Mouse (Mus musculus) heart, embryonic 11.5 days (tissue): Measurements from ENCODE around the gene Sdk1. TPM values are rescaled to one million over a fixed set of nuclear protein-coding genes. Genes with fewer than 3 reads are reported as not detected.
A peak's percentile ranks its signal among the peaks of the same experiment; 100 is the strongest.

Source experiments
- ATAC-seq: fragments of 200-750 bp; cut with Nextera tagmentation; replicated peaks from 2 replicates; pipeline ENCODE4 v1.8.0; 2017; ENCODE audit warnings: moderate library complexity; ENCODE audit not compliant: insufficient number of reproducible peaks, low FRiP score, low TSS enrichment
- H3K27ac ChIP-seq: fragments of 300-500 bp; sonication (generic); 2 replicates; pipeline ENCODE4 v1.5.1; 2014; ENCODE audit warnings: mild to moderate bottlenecking, low read depth, low read length
- H3K27me3 ChIP-seq: fragments of 300-500 bp; sonication (generic); 2 replicates; pipeline ENCODE4 v1.6.1; 2014; ENCODE audit warnings: mild to moderate bottlenecking, low read length, mixed read lengths; ENCODE audit not compliant: control insufficient read depth, insufficient read depth
- H3K36me3 ChIP-seq: fragments of 300-500 bp; sonication (generic); 2 replicates; pipeline ENCODE4 v1.6.1; 2014; ENCODE audit warnings: mild to moderate bottlenecking, low read length, moderate library complexity, mixed read lengths; ENCODE audit not compliant: control insufficient read depth, insufficient read depth
- H3K4me1 ChIP-seq: fragments of 300-500 bp; sonication (generic); 2 replicates; pipeline ENCODE4 v1.6.1; 2014; ENCODE audit warnings: low read length; ENCODE audit not compliant: control insufficient read depth, insufficient read depth
- H3K4me2 ChIP-seq: fragments of 300-500 bp; sonication (generic); 2 replicates; pipeline ENCODE4 v1.6.1; 2014; ENCODE audit warnings: mild to moderate bottlenecking, moderate library complexity
- H3K4me3 ChIP-seq: fragments of 300-500 bp; sonication (generic); 2 replicates; pipeline ENCODE4 v1.5.1; 2014; ENCODE audit warnings: low read depth, low read length
- H3K9ac ChIP-seq: fragments of 300-500 bp; sonication (generic); 2 replicates; pipeline ENCODE4 v1.6.1; 2014; ENCODE audit warnings: mild to moderate bottlenecking, low read depth, low read length, moderate library complexity
- H3K9me3 ChIP-seq: fragments of 300-500 bp; sonication (generic); replicated peaks from 2 replicates; pipeline ENCODE4 v1.6.1; 2016; ENCODE audit warnings: low read length; ENCODE audit not compliant: control insufficient read depth
- WGBS: fragments of 180-500 bp; shearing (Covaris S2); extraction: QIAGEN DNeasy Blood & Tissue Kit; methylation state at CpG from one replicate; pipeline ENCODE4 v1.1.7; 2014; ENCODE audit not compliant: insufficient replicate concordance; 5-methylcytosine and 5-hydroxymethylcytosine counted together
- polyA plus RNA-seq: library from polyadenylated mRNA; unstranded; fragments of >200 nt; fragmentation: Nextera tagmentation; extraction: Ambion mirVana; gene quantifications from 2 replicates; pipeline ENCODE4 v1.2.1, GENCODE M21; 2014

The Sdk1 gene
- polyA plus RNA-seq, 1 experiment from 2014 or later = 3.1 TPM

- Histone ChIP-seq H3K4me3 (no peak overlapping the region), H3K27ac (no peak overlapping the region; the same call in 1 of the 2 replicates), H3K36me3 (no peaks in the 10 kb centered on the region), H3K9me3 (no peaks in the 10 kb centered on the region), H3K27me3 (no peaks in the 10 kb centered on the region), H3K9ac (no peak overlapping the region), H3K4me2 (no peak overlapping the region), H3K4me1 (peaks cover 6% of the 10 kb centered on the region)
- ATAC-seq = 0 out of 2 replicates have a peak, but pooled peaks have one; percentile 52
- WGBS = 24% methylated on average over 3 of the region's 3 CpGs
Measured at GRCm38 (mm10) chr5:142010189-142010588, 768.9 kb downstream of the Sdk1 start.

- no peaks in the 10 kb centered on the region for H3K9me3 ChIP-seq
- no peak for ATAC-seq
- H3K9ac ChIP-seq = no peak overlapping the region
- no peaks in the 10 kb centered on the region for H3K36me3 ChIP-seq
- no peak overlapping the region for H3K27ac ChIP-seq
- H3K27me3 ChIP-seq = no peaks in the 10 kb centered on the region
- no peak overlapping the region for H3K4me2 ChIP-seq
- H3K4me3 ChIP-seq = no peak overlapping the region
- 88% methylated on average over 7 of the region's 7 CpGs for WGBS
- no peaks in the 10 kb centered on the region for H3K4me1 ChIP-seq
Measured at GRCm38 (mm10) chr5:142017001-142017400, 775.7 kb downstream of the Sdk1 start.

DNA sequence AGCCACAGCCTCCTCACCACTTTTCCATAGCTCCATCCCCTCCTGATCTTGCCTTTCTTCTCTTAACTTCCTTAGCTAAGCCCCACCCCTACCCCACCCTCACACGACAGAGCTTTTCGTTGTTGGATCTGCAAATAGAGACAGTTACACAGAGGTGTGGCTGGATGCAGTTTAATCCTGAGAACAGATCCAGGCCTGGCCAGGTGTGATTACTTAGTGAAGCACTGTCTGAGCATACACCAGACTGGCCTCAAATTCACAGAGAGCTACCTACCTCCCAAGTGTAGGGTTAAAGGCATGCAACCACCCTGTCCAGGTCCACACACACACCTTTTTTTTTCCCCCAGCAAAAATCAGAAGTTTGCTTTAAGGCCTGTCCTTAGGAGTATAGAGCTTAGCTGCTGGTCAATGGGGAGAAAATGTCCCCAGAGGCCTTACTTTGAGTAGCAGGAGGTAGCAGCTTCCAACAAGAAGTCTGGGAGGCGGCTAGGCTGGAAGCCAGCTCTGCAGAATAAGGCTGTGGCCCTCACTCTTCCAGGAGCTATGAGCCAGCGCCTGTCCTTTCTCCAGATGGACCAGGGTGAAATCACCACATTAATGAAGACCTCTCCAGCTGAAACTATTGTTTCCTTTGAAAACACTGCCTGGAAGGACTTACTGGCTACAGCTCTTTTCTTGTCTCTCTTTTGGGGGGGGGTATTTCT, 781.7 kb downstream of the Sdk1 start:
- ATAC-seq = no peak
- no peak overlapping the region for H3K9ac ChIP-seq
- H3K27me3 ChIP-seq = no peaks in the 10 kb centered on the region
- H3K4me2 ChIP-seq = no peak overlapping the region
- H3K9me3 ChIP-seq = no peaks in the 10 kb centered on the region
- H3K36me3 ChIP-seq = no peaks in the 10 kb centered on the region
- H3K4me3 ChIP-seq = no peak overlapping the region
- H3K4me1 ChIP-seq = no peaks in the 10 kb centered on the region
- H3K27ac ChIP-seq = no peak overlapping the region
- 69% methylated on average over 4 of the region's 4 CpGs for WGBS

- ATAC-seq = no peak
- Histone ChIP-seq H3K36me3 (no peaks in the 10 kb centered on the region), H3K27me3 (no peaks in the 10 kb centered on the region), H3K4me3 (no peak overlapping the region), H3K27ac (no peak overlapping the region), H3K4me1 (no peaks in the 10 kb centered on the region), H3K9me3 (no peaks in the 10 kb centered on the region), H3K4me2 (no peak overlapping the region), H3K9ac (no peak overlapping the region)
- 67% methylated on average over 12 of the region's 12 CpGs for WGBS
Measured at GRCm38 (mm10) chr5:142024448-142024847, 783.2 kb downstream of the Sdk1 start.

DNA sequence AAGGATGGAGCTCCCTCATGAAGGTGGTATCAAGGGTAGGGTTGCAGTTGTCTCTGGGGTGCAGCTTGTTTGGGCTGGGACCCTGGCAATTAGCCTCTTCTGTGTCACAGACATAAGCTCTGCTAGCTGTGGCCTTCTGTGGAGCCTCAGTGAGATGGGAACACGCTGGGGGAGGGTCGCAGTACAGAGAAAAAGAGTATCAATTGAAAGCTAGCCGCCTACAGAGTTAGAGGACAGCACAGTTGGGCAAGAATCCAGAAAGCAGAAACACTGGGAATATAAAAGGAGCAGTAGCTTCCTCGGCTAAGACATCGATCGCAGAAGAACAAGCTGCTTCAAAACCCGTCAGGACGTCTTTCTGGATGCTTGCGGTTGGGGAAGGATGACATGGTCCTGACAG, 795.2 kb downstream of the Sdk1 start:
- WGBS = 87% methylated on average over 9 of the region's 9 CpGs
- Histone ChIP-seq H3K9ac (no peak overlapping the region), H3K27me3 (no peaks in the 10 kb centered on the region), H3K36me3 (0 out of 2 replicates have a peak, but pooled peaks cover 2% of the 10 kb centered on the region), H3K4me1 (no peaks in the 10 kb centered on the region), H3K9me3 (no peaks in the 10 kb centered on the region), H3K4me2 (no peak overlapping the region), H3K27ac (no peak overlapping the region), H3K4me3 (no peak overlapping the region)
- no peak for ATAC-seq

- Histone ChIP-seq H3K9me3 (no peaks in the 10 kb centered on the region), H3K9ac (no peak overlapping the region), H3K27ac (no peak overlapping the region), H3K4me3 (no peak overlapping the region), H3K27me3 (no peaks in the 10 kb centered on the region), H3K4me2 (no peak overlapping the region), H3K36me3 (0 out of 2 replicates have a peak, but pooled peaks cover 2% of the 10 kb centered on the region), H3K4me1 (no peaks in the 10 kb centered on the region)
- no peak for ATAC-seq
- 83% methylated on average over 6 of the region's 6 CpGs for WGBS
Measured at GRCm38 (mm10) chr5:142039236-142039635, 797.9 kb downstream of the Sdk1 start.

DNA sequence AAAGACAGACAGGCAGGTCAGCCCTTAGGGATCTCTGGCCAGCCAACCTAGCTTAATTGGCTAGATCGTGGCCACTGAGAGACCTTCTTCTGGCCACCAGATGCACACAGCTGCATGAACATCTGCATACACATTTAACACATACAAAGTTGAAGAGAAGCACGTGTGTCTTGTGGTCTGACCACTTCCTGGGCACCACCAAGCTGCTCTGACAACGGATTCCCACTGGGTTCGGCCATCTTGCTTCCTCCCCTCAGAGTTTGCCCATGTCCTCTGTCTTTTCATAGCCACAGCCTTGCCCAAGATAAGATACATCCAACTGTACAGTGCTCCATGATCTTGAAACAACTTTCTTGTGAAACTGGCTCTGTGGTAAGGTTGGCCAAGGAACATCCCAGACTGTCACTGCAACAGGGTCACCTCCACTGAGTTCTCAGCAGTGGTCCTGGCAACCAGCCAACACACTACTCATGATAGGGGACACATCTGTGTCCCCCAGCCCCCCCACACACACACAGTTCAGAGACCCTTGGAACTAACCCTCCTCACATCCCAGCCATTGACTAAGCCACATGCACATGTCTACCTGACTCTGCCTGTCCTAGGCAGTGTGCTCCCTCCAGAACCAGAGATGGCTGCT, 798.7 kb downstream of the Sdk1 start:
- no peaks in the 10 kb centered on the region for H3K27me3 ChIP-seq
- WGBS = 82% methylated on average over 4 of the region's 4 CpGs
- no peaks in the 10 kb centered on the region for H3K9me3 ChIP-seq
- H3K4me1 ChIP-seq = no peaks in the 10 kb centered on the region
- no peak overlapping the region for H3K9ac ChIP-seq
- ATAC-seq = no peak
- no peaks in the 10 kb centered on the region for H3K36me3 ChIP-seq
- no peak overlapping the region for H3K4me3 ChIP-seq
- no peak overlapping the region for H3K4me2 ChIP-seq
- H3K27ac ChIP-seq = no peak overlapping the region

- H3K4me3 ChIP-seq = no peak overlapping the region
- no peak overlapping the region for H3K9ac ChIP-seq
- no peak overlapping the region for H3K27ac ChIP-seq
- no peaks in the 10 kb centered on the region; the same call in 1 of the 2 replicates for H3K36me3 ChIP-seq
- no peaks in the 10 kb centered on the region for H3K9me3 ChIP-seq
- no peak for ATAC-seq
- H3K4me1 ChIP-seq = no peaks in the 10 kb centered on the region
- H3K27me3 ChIP-seq = no peaks in the 10 kb centered on the region
- no peak overlapping the region for H3K4me2 ChIP-seq
- WGBS = 84% methylated on average over 8 of the region's 8 CpGs
Measured at GRCm38 (mm10) chr5:142041226-142041802, 800.0 kb downstream of the Sdk1 start.
